In the genomic region with DNA sequence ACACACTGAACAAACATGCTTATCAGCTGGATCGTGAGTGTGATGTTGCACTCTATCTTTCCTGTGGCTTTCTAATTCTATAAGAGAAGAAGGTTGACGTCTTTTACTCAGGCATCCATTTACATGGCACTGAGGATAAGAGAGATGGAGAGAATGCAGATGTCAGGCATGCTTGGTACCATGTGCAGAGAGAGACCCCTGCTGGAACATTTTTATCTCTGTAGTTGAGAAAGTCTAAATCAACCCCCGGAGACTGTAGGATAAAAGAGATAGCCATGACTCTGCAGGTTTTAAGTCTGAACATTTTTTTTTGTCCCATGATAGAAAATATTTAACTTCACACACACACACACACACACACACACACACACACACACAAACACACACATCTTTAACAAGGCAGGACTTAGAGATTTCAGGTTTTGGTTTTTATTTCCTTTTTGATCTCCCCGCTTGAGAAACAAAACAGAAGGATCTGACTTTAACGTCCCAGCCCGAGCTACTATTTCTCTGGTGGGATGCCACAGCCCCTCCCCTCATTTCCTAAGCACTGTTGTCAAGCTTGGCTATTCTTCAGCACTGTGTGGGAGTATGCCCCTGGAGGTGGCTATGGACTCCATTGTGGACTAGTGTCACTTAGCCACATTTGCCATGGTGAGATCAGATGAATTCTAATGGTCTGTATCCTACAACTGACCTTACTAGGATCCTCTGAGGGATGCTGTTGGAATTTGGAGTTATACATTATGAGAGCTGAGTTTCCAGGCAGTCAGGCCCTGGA, we compare ENCODE assay signal across 9 mouse cellular contexts. TPM values are rescaled to one million over a fixed set of nuclear protein-coding genes. Genes with fewer than 3 reads are reported as not detected.
DNase-seq lines count a peak whose midpoint lies in the region; ATAC-seq and TF ChIP-seq lines count a peak whose summit lies in the region.
"Had no signal": no experiment of that assay in that cellular context is flagged by ENCODE, and none has a peak within 500 bp of the region (broad histone marks: within the 10 kb centered on the region; RNA-seq: fewer than 3 reads in every experiment).

No protein-coding gene starts in this region.

- H3K9me3 ChIP-seq in G1E (replicated peaks), result peaks cover 9% of the 10 kb centered on the region; the same call in 1 of the 2 replicates
- H3K9me3 ChIP-seq in heart, embryonic 14.5 days (ENCODE audit: control insufficient read depth, low read length), result no peaks in the 10 kb centered on the region
- H3K9me3 ChIP-seq: liver, embryonic 15.5 days had no signal

- no peaks in the 10 kb centered on the region for H3K36me3 ChIP-seq in G1E (replicated peaks)
- no peaks in the 10 kb centered on the region for H3K36me3 ChIP-seq in heart, embryonic 14.5 days (ENCODE audit: control insufficient read depth, insufficient read depth, low read length)
- H3K36me3 ChIP-seq in splenic B cell, adult 2 months (ENCODE audit: control insufficient read depth, insufficient read depth, low read length, poor library complexity, severe bottlenecking), result no peaks in the 10 kb centered on the region
- H3K36me3 ChIP-seq: liver, embryonic 15.5 days had no signal

- 27% methylated on average over 6 of the region's 6 CpGs for WGBS in heart, embryonic 14.5 days

- H3K27me3 ChIP-seq in G1E (ENCODE audit: insufficient read depth, low read length), result no peaks in the 10 kb centered on the region
- H3K27me3 ChIP-seq in heart, embryonic 14.5 days (ENCODE audit: control insufficient read depth, insufficient read depth, low read length), result no peaks in the 10 kb centered on the region
- no peaks in the 10 kb centered on the region for H3K27me3 ChIP-seq in splenic B cell, adult 2 months (ENCODE audit: control insufficient read depth, insufficient read depth, low read length, poor library complexity, severe bottlenecking)
- H3K27me3 ChIP-seq: liver, embryonic 15.5 days had no signal

- H3K4me1 ChIP-seq in G1E (ENCODE audit: insufficient read depth, low read depth, low read length), result no peaks in the 10 kb centered on the region
- peaks cover 7 to 25% of the 10 kb centered on the region in 2 experiments; a peak in 2 of 4 replicates for H3K4me1 ChIP-seq in heart, embryonic 14.5 days (ENCODE audit: control insufficient read depth in 2 of 2, insufficient read depth in 2 of 2, low read length in 2 of 2)

- H3K4me3 ChIP-seq in G1E (ENCODE audit: low read depth, low read length), result no peak overlapping the region
- H3K4me3 ChIP-seq in heart, embryonic 14.5 days (ENCODE audit: control insufficient read depth in 1 of 2, insufficient read depth in 1 of 2, low read depth in 1 of 2, low read length in 2 of 2), result no peak overlapping the region
- H3K4me3 ChIP-seq: liver, embryonic 15.5 days had no signal

- no peak overlapping the region for H3K9ac ChIP-seq in heart, embryonic 14.5 days (ENCODE audit: low read length)
- H3K9ac ChIP-seq: liver, embryonic 15.5 days had no signal

- peak; percentile 10 to 74 for DNase-seq in adrenal gland, adult (ENCODE audit: inconsistent age in 2 of 2, low spot score in 1 of 2)
- DNase-seq in adrenal gland, postnatal 4 days (ENCODE audit: low spot score in 2 of 2), result no peak
- no peak for DNase-seq in G1E (ENCODE audit: low spot score)
- peak; percentile 39 to 66 for DNase-seq in cerebellum, postnatal 25 days
- DNase-seq in kidney, postnatal 10 days, result peak; percentile 54
- DNase-seq in lung, postnatal 10 days, result peak; percentile 71
- DNase-seq in splenic B cell, adult 2 months (ENCODE audit: low read depth, low spot score), result peak; percentile 60

- ATAC-seq in G1E (ENCODE audit: extremely low read depth, insufficient number of reproducible peaks, low FRiP score, poor library complexity, severe bottlenecking), result 0 out of 2 replicates have a peak, but pooled peaks have one; percentile 22
- ATAC-seq in heart, embryonic 14.5 days (ENCODE audit: insufficient number of reproducible peaks, insufficient read depth, low FRiP score, low read depth), result peak; percentile 23; the same call in 1 of the 2 replicates

- H3K27ac ChIP-seq in heart, embryonic 14.5 days (replicated peaks in 1 of 2; ENCODE audit: control insufficient read depth in 1 of 2, insufficient read depth in 1 of 2, low read depth in 2 of 2, low read length in 2 of 2), result peak overlapping the region; percentile 6 to 68; a peak in 2 of 4 replicates
- H3K27ac ChIP-seq: liver, embryonic 15.5 days had no signal

- H3K4me2 ChIP-seq in heart, embryonic 14.5 days (ENCODE audit: low read length), result no peak overlapping the region
- H3K4me2 ChIP-seq: liver, embryonic 15.5 days had no signal

- no peak for TF ChIP-seq CTCF in G1E (IDR thresholded peaks at IDR 0.05; ENCODE audit: low read depth, low read length)

RNA-seq across cellular contexts. Expression of a gene that starts 55.6 kb away (rescaled TPM):
- total RNA-seq in adrenal gland, postnatal 4 days (2021), result 1 to 10 TPM; 3.4 to 4.4 TPM
- not detected in 2 replicates for total RNA-seq in G1E (2014; fragmentation: Nextera tagmentation)
- 0.11 TPM in 1 of 2 replicates, not detected in the other for total RNA-seq in G1E (2017)
- polyA plus RNA-seq in G1E (2012), result not detected in 2 replicates
- polyA plus RNA-seq in heart, embryonic 14.5 days (2014; fragmentation: Nextera tagmentation; extraction: Ambion mirVana), result 3.5 and 4.7 TPM in 2 replicates

Comparison
In these comparisons a context has a peak if more than half of its experiments do, and no peak if none do; other contexts are left out.
1. DNase-seq: peak in adrenal gland, adult (2 of 2), cerebellum, postnatal 25 days (2 of 2), kidney, postnatal 10 days (single experiment), lung, postnatal 10 days (single experiment) and splenic B cell, adult 2 months (single experiment); none in adrenal gland, postnatal 4 days (0 of 2) and G1E (single experiment).